Mouse (Mus musculus) myocyte (in vitro differentiated cells): ENCODE measurements around the gene Cd52. TPM values are rescaled to one million over a fixed set of nuclear protein-coding genes. Genes with fewer than 3 reads are reported as not detected.
"Not testable (repeated sequence)": the region's sequence is repeated elsewhere in the genome, so short reads cannot be mapped to it uniquely, and the experiment has no call there.

Experiments used
- H3K27me3 ChIP-seq: one replicate; pipeline ENCODE4 v1.6.1; 2011; ENCODE audit not compliant: control insufficient read depth, insufficient read depth, insufficient read length
- H3K36me3 ChIP-seq: one replicate; pipeline ENCODE4 v1.6.1; 2011; ENCODE audit not compliant: control insufficient read depth, insufficient read depth
- H3K4me2 ChIP-seq: one replicate; pipeline ENCODE4 v1.6.1; 2011; ENCODE audit warnings: low read depth, control low read depth
- H3K4me3 ChIP-seq: one replicate; pipeline ENCODE4 v1.5.1; 2011; ENCODE audit warnings: mild to moderate bottlenecking, control low read depth, moderate library complexity
- H3K79me2 ChIP-seq: one replicate; pipeline ENCODE4 v1.6.1; 2011; ENCODE audit not compliant: control insufficient read depth, insufficient read depth
- H3ac ChIP-seq: one replicate; pipeline ENCODE4 v1.6.1; 2011; ENCODE audit not compliant: control insufficient read depth, insufficient read length
- CEBPB ChIP-seq: IDR thresholded peaks from 2 replicates; pipeline ENCODE4 v1.6.1; 2011; ENCODE audit warnings: mild to moderate bottlenecking, moderate library complexity; ENCODE audit not compliant: poor library complexity, insufficient read depth, severe bottlenecking
- E2F4 ChIP-seq: IDR thresholded peaks from one replicate; pipeline ENCODE4 v1.6.1; 2011; ENCODE audit warnings: mild to moderate bottlenecking, control low read depth, moderate library complexity; ENCODE audit not compliant: insufficient read depth
- MAX ChIP-seq: IDR thresholded peaks from one replicate; pipeline ENCODE4 v1.6.1; 2011; ENCODE audit warnings: low read depth, mild to moderate bottlenecking, control low read depth
- MYOD1 ChIP-seq, 3 experiments: IDR thresholded peaks; one replicate each; pipeline ENCODE4 v1.6.1; 2011; ENCODE audit warnings: control low read depth in 2 of 3, low read depth in 2 of 3, mild to moderate bottlenecking in 2 of 3, moderate library complexity in 1 of 3; ENCODE audit not compliant: insufficient read length in 2 of 3, control insufficient read depth in 1 of 3
- MYOG ChIP-seq, 3 experiments: IDR thresholded peaks; one replicate each; pipeline ENCODE4 v1.6.1; 2011; ENCODE audit warnings: control low read depth in 2 of 3, low read depth in 2 of 3, mild to moderate bottlenecking in 2 of 3; ENCODE audit not compliant: insufficient read length in 2 of 3, control insufficient read depth in 1 of 3, insufficient read depth in 1 of 3
- POLR2A ChIP-seq: IDR thresholded peaks from one replicate; pipeline ENCODE4 v1.6.1; 2011; ENCODE audit warnings: low read depth, mild to moderate bottlenecking, control low read depth, moderate library complexity; ENCODE audit not compliant: insufficient read length
- POLR2AphosphoS2 ChIP-seq: IDR thresholded peaks from one replicate; pipeline ENCODE4 v1.6.1; 2011; ENCODE audit warnings: low read depth, control low read depth; ENCODE audit not compliant: insufficient read length
- REST ChIP-seq: IDR thresholded peaks from one replicate; pipeline ENCODE4 v1.6.1; 2011; ENCODE audit warnings: mild to moderate bottlenecking, control low read depth, moderate library complexity; ENCODE audit not compliant: insufficient read depth, insufficient read length
- SRF ChIP-seq: IDR thresholded peaks from one replicate; pipeline ENCODE4 v1.6.1; 2011; ENCODE audit warnings: low read depth; ENCODE audit not compliant: control insufficient read depth, insufficient read length
- TCF12 ChIP-seq: IDR thresholded peaks from one replicate; pipeline ENCODE4 v1.6.1; 2011; ENCODE audit warnings: mild to moderate bottlenecking, control low read depth; ENCODE audit not compliant: poor library complexity, insufficient read depth, severe bottlenecking
- TCF3 ChIP-seq: IDR thresholded peaks from one replicate; pipeline ENCODE4 v1.6.1; 2011; ENCODE audit warnings: low read depth, control low read depth; ENCODE audit not compliant: insufficient read length
- USF1 ChIP-seq: IDR thresholded peaks from one replicate; pipeline ENCODE4 v1.6.1; 2011; ENCODE audit warnings: low read depth, mild to moderate bottlenecking, control low read depth, moderate library complexity
- polyA plus RNA-seq: library from polyadenylated mRNA; unstranded; fragments of >200 nt; fragmentation: generic; extraction: Trizol; gene quantifications from one replicate; pipeline ENCODE4 v1.2.1, GENCODE M21; 2012; ENCODE audit warnings: missing spikeins

The Cd52 gene
- polyA plus RNA-seq = not detected

- TF ChIP-seq TCF12 = no peak
- no peak for TF ChIP-seq USF1
- no peak for TF ChIP-seq MYOG (IDR thresholded peaks at IDR 0.05; ENCODE audit: control insufficient read depth in 1 of 3, insufficient read depth in 1 of 3, insufficient read length in 2 of 3, low read depth in 2 of 3)
- no peak for TF ChIP-seq REST
- Histone ChIP-seq H3K4me2 (no peak within 1 kb of the TSS), H3K79me2 (no peaks in the 10 kb centered on the region), H3K36me3 (no peaks in the 10 kb centered on the region), H3K4me3 (no peak within 1 kb of the TSS), H3ac (no peak within 1 kb of the TSS), H3K27me3 (peaks cover 15% of the 10 kb centered on the region)
Observed at GRCm38 (mm10) chr4:134094923-134095547, at the start of gene Cd52. TSS of gene Cd52 (minus strand) at chr4:134095082.

- H3K4me3 ChIP-seq, H3ac ChIP-seq, H3K4me2 ChIP-seq, H3K27me3 ChIP-seq, H3K36me3 ChIP-seq, H3K79me2 ChIP-seq: not testable (repeated sequence)
Observed at GRCm38 (mm10) chr4:134144297-134144696, 49.4 kb upstream of the Cd52 start.

- TF ChIP-seq E2F4 (no peak), CEBPB (no peak), MYOG (IDR thresholded peaks at IDR 0.05; ENCODE audit: control insufficient read depth in 1 of 3, insufficient read depth in 1 of 3, insufficient read length in 2 of 3, low read depth in 2 of 3) (no peak), TCF3 (no peak), POLR2AphosphoS2 (no peak), POLR2A (no peak), USF1 (no peak), MAX (no peak), SRF (no peak), TCF12 (no peak), REST (no peak), MYOD1 (IDR thresholded peaks at IDR 0.05; ENCODE audit: control insufficient read depth in 1 of 3, insufficient read length in 2 of 3, low read depth in 2 of 3) (no peak)
- Histone ChIP-seq H3ac (no peak overlapping the region), H3K27me3 (no peaks in the 10 kb centered on the region)
Observed at GRCm38 (mm10) chr4:134138857-134139256, 44.0 kb upstream of the Cd52 start.

GRCm38 (mm10) chr4:134136280-134136926, 41.5 kb upstream of the Cd52 start:
- no peak for TF ChIP-seq POLR2A
- no peak for TF ChIP-seq TCF3
- TF ChIP-seq REST = no peak
- no peak for TF ChIP-seq CEBPB
- no peak for TF ChIP-seq MYOG (IDR thresholded peaks at IDR 0.05; ENCODE audit: control insufficient read depth in 1 of 3, insufficient read depth in 1 of 3, insufficient read length in 2 of 3, low read depth in 2 of 3)
- no peaks in the 10 kb centered on the region for H3K27me3 ChIP-seq
- H3K36me3 ChIP-seq = peaks cover 9% of the 10 kb centered on the region
- H3ac ChIP-seq = no peak overlapping the region
- no peak overlapping the region for H3K4me3 ChIP-seq
- H3K4me2 ChIP-seq = no peak overlapping the region
- no peaks in the 10 kb centered on the region for H3K79me2 ChIP-seq

More at GRCm38 (mm10) chr4:134138857-134139256, 44.0 kb upstream of the Cd52 start:
- Histone ChIP-seq H3K4me3 (no peak overlapping the region), H3K79me2 (no peaks in the 10 kb centered on the region), H3K4me2 (no peak overlapping the region), H3K36me3 (peaks cover 9% of the 10 kb centered on the region)

GRCm38 (mm10) chr4:134132519-134133095, 37.7 kb upstream of the Cd52 start:
- peaks cover 5% of the 10 kb centered on the region for H3K36me3 ChIP-seq
- H3K4me3 ChIP-seq = no peak overlapping the region
- H3K27me3 ChIP-seq = no peaks in the 10 kb centered on the region
- no peak for TF ChIP-seq MYOD1 (IDR thresholded peaks at IDR 0.05; ENCODE audit: control insufficient read depth in 1 of 3, insufficient read length in 2 of 3, low read depth in 2 of 3)
- no peak for TF ChIP-seq MAX
- no peak for TF ChIP-seq CEBPB
- TF ChIP-seq SRF = no peak
- TF ChIP-seq USF1 = no peak
- no peak for TF ChIP-seq MYOG (IDR thresholded peaks at IDR 0.05; ENCODE audit: control insufficient read depth in 1 of 3, insufficient read depth in 1 of 3, insufficient read length in 2 of 3, low read depth in 2 of 3)
- no peak for TF ChIP-seq TCF3
- no peak for TF ChIP-seq E2F4
- no peak for TF ChIP-seq POLR2AphosphoS2
- TF ChIP-seq REST = no peak
- no peak for TF ChIP-seq POLR2A
- TF ChIP-seq TCF12 = no peak
- peak overlapping the region; percentile 50 for H3K4me2 ChIP-seq
- no peak overlapping the region for H3ac ChIP-seq
- H3K79me2 ChIP-seq = peaks cover 6% of the 10 kb centered on the region
